Mouse (Mus musculus) midbrain, embryonic 11.5 days (tissue): ENCODE results near the gene Ang4. TPM values are rescaled to one million over a fixed set of nuclear protein-coding genes. Genes with fewer than 3 reads are reported as not detected.

Source experiments
- ATAC-seq: fragments of 200-750 bp; cut with Nextera tagmentation; 2 replicates; pipeline ENCODE4 v1.8.0; 2017; ENCODE audit warnings: moderate TSS enrichment, moderate library complexity; ENCODE audit not compliant: low FRiP score
- DNase-seq: peaks from one replicate; pipeline ENCODE4 v3.0.0; 2015; ENCODE audit warnings: low spot score; ENCODE audit errors: missing footprints
- H3K27ac ChIP-seq: fragments of 300-500 bp; sonication (generic); 2 replicates; pipeline ENCODE4 v1.5.1; 2014; ENCODE audit warnings: low read depth, low read length
- H3K27me3 ChIP-seq: fragments of 300-500 bp; sonication (generic); 2 replicates; pipeline ENCODE4 v1.6.1; 2014; ENCODE audit warnings: mild to moderate bottlenecking, low read length, moderate library complexity, mixed read lengths; ENCODE audit not compliant: control insufficient read depth, insufficient read depth
- H3K36me3 ChIP-seq: fragments of 300-500 bp; sonication (generic); 2 replicates; pipeline ENCODE4 v1.6.1; 2014; ENCODE audit warnings: mild to moderate bottlenecking, low read length, moderate library complexity, mixed read lengths; ENCODE audit not compliant: control insufficient read depth, insufficient read depth
- H3K4me1 ChIP-seq: fragments of 300-500 bp; sonication (generic); 2 replicates; pipeline ENCODE4 v1.6.1; 2014; ENCODE audit warnings: low read length; ENCODE audit not compliant: control insufficient read depth, insufficient read depth
- H3K4me2 ChIP-seq: fragments of 300-500 bp; sonication (generic); 2 replicates; pipeline ENCODE4 v1.6.1; 2014; ENCODE audit warnings: mild to moderate bottlenecking, moderate library complexity
- H3K4me3 ChIP-seq: fragments of 300-500 bp; sonication (generic); 2 replicates; pipeline ENCODE4 v1.5.1; 2014; ENCODE audit warnings: low read depth, low read length
- H3K9ac ChIP-seq: fragments of 300-500 bp; sonication (generic); 2 replicates; pipeline ENCODE4 v1.6.1; 2014; ENCODE audit warnings: low read length
- H3K9me3 ChIP-seq: fragments of 300-500 bp; sonication (generic); 2 replicates; pipeline ENCODE4 v1.6.1; 2016; ENCODE audit warnings: low read length; ENCODE audit not compliant: control insufficient read depth
- WGBS: fragments of 180-500 bp; shearing (Covaris S2); extraction: QIAGEN DNeasy Blood & Tissue Kit; methylation state at CpG from one replicate; pipeline ENCODE4 v1.1.7; 2014; 5-methylcytosine and 5-hydroxymethylcytosine counted together
- polyA plus RNA-seq: library from polyadenylated mRNA; unstranded; fragments of >200 nt; fragmentation: Nextera tagmentation; extraction: Ambion mirVana; gene quantifications from 2 replicates; pipeline ENCODE4 v1.2.1, GENCODE M21; 2014

The Ang4 gene
- polyA plus RNA-seq, 1 experiment from 2014 or later: not detected

- no peaks in the 10 kb centered on the region for H3K4me1 ChIP-seq
- DNase-seq (no peak), ATAC-seq (no peak)
- no peak overlapping the region for H3K27ac ChIP-seq
- H3K9ac ChIP-seq: no peak overlapping the region
- no peaks in the 10 kb centered on the region for H3K9me3 ChIP-seq
- H3K4me3 ChIP-seq: no peak overlapping the region
- WGBS: 75% methylated on average over 2 of the region's 2 CpGs
- no peak overlapping the region for H3K4me2 ChIP-seq
- no peaks in the 10 kb centered on the region for H3K27me3 ChIP-seq
- no peaks in the 10 kb centered on the region for H3K36me3 ChIP-seq
Observed at GRCm38 (mm10) chr14:51755944-51756343, 17.4 kb downstream of the Ang4 start.

- 1% methylated on average over 42 of the region's 42 CpGs for WGBS
- peak overlapping the region; percentile 22; the same call in 1 of the 2 replicates for H3K9ac ChIP-seq
Observed at GRCm38 (mm10) chr14:51740347-51741170, 32.8 kb downstream of the Ang4 start.

GRCm38 (mm10) chr14:51739150-51739993 lies 34.0 kb downstream of the Ang4 start:
- ATAC-seq: peak; percentile 58
- Histone ChIP-seq H3K9me3 (no peaks in the 10 kb centered on the region), H3K4me3 (0 out of 2 replicates have a peak overlapping the region, but pooled peaks have one; percentile 3), H3K27me3 (peaks cover 39% of the 10 kb centered on the region), H3K4me1 (peaks cover 8% of the 10 kb centered on the region), H3K27ac (no peak overlapping the region), H3K36me3 (no peaks in the 10 kb centered on the region), H3K9ac (no peak overlapping the region), H3K4me2 (peak overlapping the region; percentile 28)
- peak; percentile 86 for DNase-seq
- WGBS: 2% methylated on average over 24 of the region's 24 CpGs

More at GRCm38 (mm10) chr14:51740347-51741170, 32.8 kb downstream of the Ang4 start:
- Histone ChIP-seq H3K9me3 (no peaks in the 10 kb centered on the region), H3K4me1 (peaks cover 8% of the 10 kb centered on the region), H3K36me3 (no peaks in the 10 kb centered on the region), H3K27me3 (peaks cover 39% of the 10 kb centered on the region), H3K27ac (no peak overlapping the region), H3K4me3 (peak overlapping the region; percentile 33), H3K4me2 (peak overlapping the region; percentile 62)
- peak; percentile 58; the same call in 1 of the 2 replicates for ATAC-seq
- peak; percentile 91 for DNase-seq

DNA sequence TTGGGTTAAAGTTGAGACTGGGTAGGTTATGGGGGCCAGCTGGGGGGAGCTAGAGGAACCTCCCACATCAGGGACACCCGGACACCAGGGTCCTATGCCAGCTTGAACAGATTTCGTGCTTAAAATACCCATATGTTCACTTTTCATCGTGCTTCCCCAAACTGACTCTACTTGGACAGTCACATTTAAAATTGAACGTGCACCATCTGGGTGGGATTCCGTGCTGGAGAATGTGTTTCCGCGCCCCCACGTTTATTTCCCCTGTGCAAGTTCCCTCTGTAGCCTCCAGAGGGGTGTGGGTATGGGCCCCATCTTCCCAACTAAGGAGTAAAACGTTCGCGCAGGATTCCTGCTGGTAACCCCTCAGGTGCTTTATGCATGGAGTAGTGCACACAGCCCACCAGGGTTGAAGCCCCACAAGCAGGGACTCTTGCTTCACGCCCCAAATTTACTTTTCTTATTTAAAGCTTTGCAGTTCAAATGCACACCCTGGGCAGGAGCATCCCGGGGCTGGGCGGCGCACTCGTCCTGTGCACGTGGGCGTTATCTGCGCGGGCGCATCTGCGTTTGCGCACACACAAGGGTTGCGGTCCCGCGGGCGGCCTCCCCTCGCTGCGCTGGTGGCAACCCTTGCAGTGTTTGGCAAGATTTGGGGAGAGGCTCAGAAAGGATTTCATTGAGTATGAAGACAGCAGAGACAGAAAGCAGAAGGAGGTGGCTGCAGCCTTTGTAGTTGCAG lies 34.8 kb downstream of the Ang4 start:
- WGBS: 2% methylated on average over 29 of the region's 29 CpGs
- peak; percentile 90 for DNase-seq
- H3K27me3 ChIP-seq: peaks cover 39% of the 10 kb centered on the region
- H3K4me3 ChIP-seq: 0 out of 2 replicates have a peak overlapping the region, but pooled peaks have one; percentile 3
- H3K4me1 ChIP-seq: peaks cover 8% of the 10 kb centered on the region
- H3K9ac ChIP-seq: no peak overlapping the region
- peak; percentile 38 for ATAC-seq
- H3K27ac ChIP-seq: no peak overlapping the region
- no peaks in the 10 kb centered on the region for H3K9me3 ChIP-seq
- peak overlapping the region; percentile 28 for H3K4me2 ChIP-seq
- H3K36me3 ChIP-seq: no peaks in the 10 kb centered on the region

GRCm38 (mm10) chr14:51737967-51738366 lies 35.4 kb downstream of the Ang4 start:
- DNase-seq (peak; percentile 80), ATAC-seq (no peak; the same call in 1 of the 2 replicates)
- 7% methylated on average over 12 of the region's 12 CpGs for WGBS
- Histone ChIP-seq H3K9me3 (no peaks in the 10 kb centered on the region), H3K36me3 (no peaks in the 10 kb centered on the region), H3K27me3 (peaks cover 39% of the 10 kb centered on the region), H3K9ac (no peak overlapping the region), H3K4me3 (no peak overlapping the region), H3K4me2 (no peak overlapping the region), H3K27ac (no peak overlapping the region), H3K4me1 (peaks cover 8% of the 10 kb centered on the region)

DNA sequence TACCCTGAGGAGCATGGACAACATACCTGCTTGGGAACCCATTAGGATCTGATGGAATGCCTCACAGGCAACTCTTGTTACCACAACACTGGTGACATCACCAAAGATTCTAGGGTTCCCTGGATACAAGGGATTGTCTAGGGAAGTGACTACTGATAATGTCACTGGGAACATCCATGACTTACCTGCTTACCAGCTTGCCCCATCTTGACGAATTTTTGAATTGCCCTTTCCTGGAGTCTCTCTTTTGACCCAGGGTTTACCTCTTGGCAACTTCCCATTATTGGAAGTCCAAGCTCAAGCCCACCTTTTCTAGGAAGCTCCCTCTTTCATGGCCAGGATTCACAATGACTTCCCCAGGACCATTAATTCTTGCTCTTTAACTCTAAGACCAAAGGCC lies 56.3 kb downstream of the Ang4 start, which contains the start of gene Gm5800:
Gm5800 (minus strand) TSS at position 101 of the 400 bp plus-strand sequence.
- no peaks in the 10 kb centered on the region for H3K4me1 ChIP-seq
- H3K9ac ChIP-seq: no peak within 1 kb of the TSS
- ATAC-seq (no peak), DNase-seq (no peak)
- WGBS: 61% methylated on average over 1 of the region's 1 CpGs
- no peak within 1 kb of the TSS for H3K4me2 ChIP-seq
- no peaks in the 10 kb centered on the region for H3K27me3 ChIP-seq
- H3K36me3 ChIP-seq: no peaks in the 10 kb centered on the region
- H3K4me3 ChIP-seq: no peak within 1 kb of the TSS
- no peak within 1 kb of the TSS for H3K27ac ChIP-seq
- H3K9me3 ChIP-seq: no peaks in the 10 kb centered on the region

Other genes with a start within 250 kb of the Ang4 start
- gene Gm5622, start 220.8 kb downstream of the Ang4 start, polyA plus RNA-seq: not detected in 2 replicates
- gene Gm17175, start 199.5 kb downstream of the Ang4 start, polyA plus RNA-seq: not detected in 2 replicates
- not detected in 2 replicates for gene Gm17174, start 181.5 kb downstream of the Ang4 start, polyA plus RNA-seq
- not detected in 2 replicates for gene Gm17078, start 162.3 kb downstream of the Ang4 start, polyA plus RNA-seq
- gene Gm4181, start 137.9 kb downstream of the Ang4 start, polyA plus RNA-seq: not detected in 2 replicates
- not detected in 2 replicates for gene Gm17079, start 78.1 kb downstream of the Ang4 start, polyA plus RNA-seq
- gene Gm5800, start 56.4 kb downstream of the Ang4 start, polyA plus RNA-seq: not detected in 2 replicates
- gene AY358078, start 26.5 kb upstream of the Ang4 start, polyA plus RNA-seq: not detected in 2 replicates
- not detected in 2 replicates for gene Ear6, start 80.1 kb upstream of the Ang4 start, polyA plus RNA-seq
- 49.6 and 52.4 TPM in 2 replicates for gene Mettl17, start 111.3 kb upstream of the Ang4 start, polyA plus RNA-seq
- gene Slc39a2, start 119.3 kb upstream of the Ang4 start, polyA plus RNA-seq: 0.40 and 0.41 TPM in 2 replicates
- gene Ndrg2, start 140.6 kb upstream of the Ang4 start, polyA plus RNA-seq: 7.5 and 10.6 TPM in 2 replicates
- gene Tppp2, start 144.8 kb upstream of the Ang4 start, polyA plus RNA-seq: not detected in 2 replicates
- not detected in 2 replicates for gene Rnase13, start 149.2 kb upstream of the Ang4 start, polyA plus RNA-seq
- gene Arhgef40, start 211.1 kb upstream of the Ang4 start, polyA plus RNA-seq: 50.4 and 52.8 TPM in 2 replicates
- 1.0 and 1.5 TPM in 2 replicates for gene Tmem253, start 242.1 kb upstream of the Ang4 start, polyA plus RNA-seq
- gene Zfp219, start 247.1 kb upstream of the Ang4 start, polyA plus RNA-seq: 91.9 and 110 TPM in 2 replicates